Mouse (Mus musculus): ENCODE measurements around the gene Hras. TPM values are rescaled to one million over a fixed set of nuclear protein-coding genes. Genes with fewer than 3 reads are reported as not detected.

The Hras gene
- total and polyA plus RNA-seq, 2 experiments from 2014 or later: 113 to 209 TPM

- no peak overlapping the region for H3K9ac ChIP-seq (replicated peaks; ENCODE audit: low read length, poor library complexity, severe bottlenecking)
- TF ChIP-seq CTCF (IDR thresholded peaks at IDR 0.05): no peak
- no peak overlapping the region for H3K4me3 ChIP-seq (ENCODE audit: low read depth, low read length)
- H3K4me1 ChIP-seq (ENCODE audit: insufficient read depth, low read length): 0 out of 2 replicates have a peak, but pooled peaks cover under 1% of the 10 kb centered on the region
- no peak overlapping the region for H3K4me2 ChIP-seq (ENCODE audit: low read depth, low read length, poor library complexity, severe bottlenecking)
- ATAC-seq (ENCODE audit: low FRiP score) (no peak), DNase-seq (ENCODE audit: low spot score) (no peak)
- no peak overlapping the region for H3K27ac ChIP-seq (ENCODE audit: low read depth, low read length)
- no peaks in the 10 kb centered on the region for H3K27me3 ChIP-seq (ENCODE audit: insufficient read depth, low read length)
- no peaks in the 10 kb centered on the region for H3K9me3 ChIP-seq (ENCODE audit: low read length)
- no peaks in the 10 kb centered on the region for H3K36me3 ChIP-seq (ENCODE audit: insufficient read depth, low read length)
- 93% methylated on average over 4 of the region's 4 CpGs for WGBS
Measured at GRCm38 (mm10) chr7:141198121-141198520, 4.3 kb upstream of the Hras start.

- DNase-seq (ENCODE audit: low spot score) (no peak), ATAC-seq (ENCODE audit: low FRiP score) (no peak)
- H3K9me3 ChIP-seq (ENCODE audit: low read length): no peaks in the 10 kb centered on the region
- peaks cover 8% of the 10 kb centered on the region; the same call in 1 of the 2 replicates for H3K4me1 ChIP-seq (ENCODE audit: insufficient read depth, low read length)
- no peaks in the 10 kb centered on the region for H3K27me3 ChIP-seq (ENCODE audit: insufficient read depth, low read length)
- no peak for TF ChIP-seq CTCF (IDR thresholded peaks at IDR 0.05)
- no peak overlapping the region for H3K27ac ChIP-seq (ENCODE audit: low read depth, low read length)
- no peak overlapping the region for H3K4me2 ChIP-seq (ENCODE audit: low read depth, low read length, poor library complexity, severe bottlenecking)
- H3K9ac ChIP-seq (replicated peaks; ENCODE audit: low read length, poor library complexity, severe bottlenecking): no peak overlapping the region
- WGBS: 86% methylated on average over 8 of the region's 8 CpGs
- H3K36me3 ChIP-seq (ENCODE audit: insufficient read depth, low read length): peaks cover 7% of the 10 kb centered on the region
- no peak overlapping the region for H3K4me3 ChIP-seq (ENCODE audit: low read depth, low read length)
Measured at GRCm38 (mm10) chr7:141196619-141197282, 2.9 kb upstream of the Hras start.

DNA sequence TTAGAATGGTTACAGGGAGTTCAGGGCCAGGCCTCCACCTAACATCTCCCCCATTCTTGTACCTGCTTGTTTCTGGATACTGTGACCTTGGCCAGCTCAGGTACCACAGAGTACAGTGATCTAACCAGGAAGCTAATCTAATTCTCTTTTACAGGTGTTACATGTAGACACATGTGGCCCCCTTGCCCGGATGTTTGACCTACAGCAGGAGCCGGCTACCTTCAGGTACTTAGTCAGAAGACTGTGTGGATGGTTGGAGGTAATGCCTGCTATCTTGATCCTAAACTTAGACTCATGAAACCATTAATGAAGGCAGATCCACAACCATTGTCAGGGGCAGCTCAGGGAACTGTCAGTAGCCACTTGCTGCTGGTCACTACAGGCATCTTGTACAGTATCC lies 1.9 kb upstream of the Hras start:
- Histone ChIP-seq H3K9ac (replicated peaks; ENCODE audit: low read length, poor library complexity, severe bottlenecking) (no peak overlapping the region), H3K27me3 (ENCODE audit: insufficient read depth, low read length) (no peaks in the 10 kb centered on the region), H3K36me3 (ENCODE audit: insufficient read depth, low read length) (peaks cover 17% of the 10 kb centered on the region), H3K4me2 (ENCODE audit: low read depth, low read length, poor library complexity, severe bottlenecking) (0 out of 2 replicates have a peak overlapping the region, but pooled peaks have one; percentile 65), H3K4me1 (ENCODE audit: insufficient read depth, low read length) (peaks cover 8% of the 10 kb centered on the region; the same call in 1 of the 2 replicates), H3K27ac (ENCODE audit: low read depth, low read length) (no peak overlapping the region), H3K9me3 (ENCODE audit: low read length) (no peaks in the 10 kb centered on the region), H3K4me3 (ENCODE audit: low read depth, low read length) (no peak overlapping the region)
- no peak for TF ChIP-seq CTCF (IDR thresholded peaks at IDR 0.05)
- DNase-seq (ENCODE audit: low spot score) (no peak), ATAC-seq (ENCODE audit: low FRiP score) (no peak)
- 93% methylated on average over 2 of the region's 2 CpGs for WGBS

GRCm38 (mm10) chr7:141194830-141195229 lies 1.0 kb upstream of the Hras start:
- ATAC-seq (ENCODE audit: low FRiP score): peak; percentile 48
- no peak for TF ChIP-seq CTCF (IDR thresholded peaks at IDR 0.05)
- WGBS: under 1% methylated on average over 28 of the region's 28 CpGs

GRCm38 (mm10) chr7:141194409-141194808 lies 604 bp upstream of the Hras start:
- Histone ChIP-seq H3K36me3 (ENCODE audit: insufficient read depth, low read length) (peaks cover 30% of the 10 kb centered on the region), H3K9ac (replicated peaks; ENCODE audit: low read length, poor library complexity, severe bottlenecking) (peak overlapping the region; percentile 14; the same call in 1 of the 2 replicates), H3K4me2 (ENCODE audit: low read depth, low read length, poor library complexity, severe bottlenecking) (peak overlapping the region; percentile 65), H3K27ac (ENCODE audit: low read depth, low read length) (0 out of 2 replicates have a peak overlapping the region, but pooled peaks have one; percentile 55), H3K27me3 (ENCODE audit: insufficient read depth, low read length) (no peaks in the 10 kb centered on the region), H3K9me3 (ENCODE audit: low read length) (no peaks in the 10 kb centered on the region), H3K4me1 (ENCODE audit: insufficient read depth, low read length) (peaks cover 8% of the 10 kb centered on the region; the same call in 1 of the 2 replicates), H3K4me3 (ENCODE audit: low read depth, low read length) (peak overlapping the region; percentile 96)
- DNase-seq (ENCODE audit: low spot score) (no peak), ATAC-seq (ENCODE audit: low FRiP score) (no peak)
- no peak for TF ChIP-seq CTCF (IDR thresholded peaks at IDR 0.05)
- under 1% methylated on average over 23 of the region's 23 CpGs for WGBS

More at GRCm38 (mm10) chr7:141194830-141195229, 1.0 kb upstream of the Hras start:
- no peaks in the 10 kb centered on the region for H3K9me3 ChIP-seq (ENCODE audit: low read length)
- peak overlapping the region; percentile 47; the same call in 1 of the 2 replicates for H3K27ac ChIP-seq (ENCODE audit: low read depth, low read length)
- peaks cover 8% of the 10 kb centered on the region; the same call in 1 of the 2 replicates for H3K4me1 ChIP-seq (ENCODE audit: insufficient read depth, low read length)
- no peaks in the 10 kb centered on the region for H3K27me3 ChIP-seq (ENCODE audit: insufficient read depth, low read length)
- H3K36me3 ChIP-seq (ENCODE audit: insufficient read depth, low read length): peaks cover 26% of the 10 kb centered on the region
- peak overlapping the region; percentile 96 for H3K4me3 ChIP-seq (ENCODE audit: low read depth, low read length)
- DNase-seq (ENCODE audit: low spot score): peak; percentile 92
- H3K9ac ChIP-seq (replicated peaks; ENCODE audit: low read length, poor library complexity, severe bottlenecking): peak overlapping the region; percentile 14; the same call in 1 of the 2 replicates
- peak overlapping the region; percentile 65 for H3K4me2 ChIP-seq (ENCODE audit: low read depth, low read length, poor library complexity, severe bottlenecking)

- TF ChIP-seq CTCF (IDR thresholded peaks at IDR 0.05): 0 out of 2 replicates have a peak, but pooled peaks have one; percentile 6
- peak overlapping the region; percentile 94 for H3K9ac ChIP-seq (replicated peaks; ENCODE audit: low read length, poor library complexity, severe bottlenecking)
- H3K4me2 ChIP-seq (ENCODE audit: low read depth, low read length, poor library complexity, severe bottlenecking): peak overlapping the region; percentile 65
- H3K4me1 ChIP-seq (ENCODE audit: insufficient read depth, low read length): peaks cover 8% of the 10 kb centered on the region; the same call in 1 of the 2 replicates
- DNase-seq (ENCODE audit: low spot score) (peak; percentile 14), ATAC-seq (ENCODE audit: low FRiP score) (peak; percentile 20)
- under 1% methylated on average over 34 of the region's 43 CpGs for WGBS
- peak overlapping the region; percentile 85 for H3K27ac ChIP-seq (ENCODE audit: low read depth, low read length)
- peak overlapping the region; percentile 96 for H3K4me3 ChIP-seq (ENCODE audit: low read depth, low read length)
- H3K27me3 ChIP-seq (ENCODE audit: insufficient read depth, low read length): no peaks in the 10 kb centered on the region
- H3K36me3 ChIP-seq (ENCODE audit: insufficient read depth, low read length): peaks cover 33% of the 10 kb centered on the region
- H3K9me3 ChIP-seq (ENCODE audit: low read length): no peaks in the 10 kb centered on the region
Measured at GRCm38 (mm10) chr7:141193348-141193856, 403 bp downstream of the Hras start.

Data from midbrain, postnatal 0 days (tissue).